ENCODE assay signal across 14 mouse cellular contexts in genomic region chr3:119063214-119063613, GRCm38 (mm10).
DNase-seq lines count a peak whose midpoint lies in the region; ATAC-seq and TF ChIP-seq lines count a peak whose summit lies in the region.
"Had no signal": no experiment of that assay in that cellular context is flagged by ENCODE, and none has a peak within 500 bp of the region (broad histone marks: within the 10 kb centered on the region; RNA-seq: fewer than 3 reads in every experiment).

No protein-coding gene starts in this region.

- H3K27ac ChIP-seq in liver, adult 2 months (replicated peaks; ENCODE audit: insufficient read depth, low read depth, low read length) = no peak overlapping the region
- H3K27ac ChIP-seq in liver, embryonic 12.5 days = no peak overlapping the region
- no peak overlapping the region for H3K27ac ChIP-seq in hindbrain, embryonic 15.5 days (replicated peaks)
- H3K27ac ChIP-seq: embryonic facial prominence, embryonic 13.5 days; gastrocnemius, adult 2 months; limb, embryonic 10.5 days; stomach, embryonic 15.5 days had no signal

- WGBS in liver, adult 2 months = 37% methylated on average over 4 of the region's 4 CpGs
- 54% methylated on average over 4 of the region's 4 CpGs for WGBS in liver, embryonic 12.5 days (ENCODE audit: insufficient replicate concordance)
- 28% methylated on average over 4 of the region's 4 CpGs for WGBS in hindbrain, embryonic 15.5 days

- no peaks in the 10 kb centered on the region for H3K27me3 ChIP-seq in liver, adult 2 months (ENCODE audit: control insufficient read depth, insufficient read depth, low read length)
- H3K27me3 ChIP-seq in liver, embryonic 12.5 days (replicated peaks) = no peaks in the 10 kb centered on the region
- no peaks in the 10 kb centered on the region for H3K27me3 ChIP-seq in hindbrain, embryonic 15.5 days
- H3K27me3 ChIP-seq: embryonic facial prominence, embryonic 13.5 days; heart, embryonic 12.5 days; stomach, embryonic 15.5 days had no signal

- TF ChIP-seq POLR2A in liver, adult 2 months (IDR thresholded peaks at IDR 0.05; ENCODE audit: extremely low read depth, insufficient read depth, low read length) = no peak

- no peaks in the 10 kb centered on the region for H3K4me1 ChIP-seq in liver, adult 2 months (ENCODE audit: control insufficient read depth, insufficient read depth, low read length)
- no peaks in the 10 kb centered on the region for H3K4me1 ChIP-seq in liver, embryonic 12.5 days
- H3K4me1 ChIP-seq in hindbrain, embryonic 15.5 days (replicated peaks) = 0 out of 2 replicates have a peak, but pooled peaks cover 3% of the 10 kb centered on the region
- H3K4me1 ChIP-seq: embryonic facial prominence, embryonic 13.5 days; heart, embryonic 12.5 days; limb, embryonic 10.5 days; stomach, embryonic 15.5 days had no signal

- H3K4me2 ChIP-seq in liver, embryonic 12.5 days = no peak overlapping the region
- no peak overlapping the region for H3K4me2 ChIP-seq in hindbrain, embryonic 15.5 days
- H3K4me2 ChIP-seq: embryonic facial prominence, embryonic 13.5 days; heart, embryonic 12.5 days; stomach, embryonic 15.5 days had no signal

- ATAC-seq in liver, embryonic 12.5 days = no peak
- ATAC-seq in hindbrain, embryonic 15.5 days (ENCODE audit: low FRiP score, low read depth) = 0 out of 2 replicates have a peak, but pooled peaks have one; percentile 42

- no peaks in the 10 kb centered on the region; the same call in 1 of the 2 replicates for H3K79me2 ChIP-seq in liver, adult 2 months (ENCODE audit: control insufficient read depth, insufficient read depth, low read length)

- TF ChIP-seq CTCF in liver, adult 2 months (IDR thresholded peaks at IDR 0.05; ENCODE audit: low read depth, low read length) = no peak

- H3K9ac ChIP-seq in liver, adult 2 months (ENCODE audit: low read depth, low read length) = no peak overlapping the region
- H3K9ac ChIP-seq in liver, embryonic 12.5 days = no peak overlapping the region
- no peak overlapping the region for H3K9ac ChIP-seq in hindbrain, embryonic 15.5 days
- H3K9ac ChIP-seq: embryonic facial prominence, embryonic 13.5 days; heart, embryonic 12.5 days; stomach, embryonic 15.5 days had no signal

- no peak overlapping the region for H3K4me3 ChIP-seq in liver, adult 2 months (ENCODE audit: insufficient read depth, low read depth, low read length)
- H3K4me3 ChIP-seq in liver, embryonic 12.5 days = no peak overlapping the region
- H3K4me3 ChIP-seq in hindbrain, embryonic 15.5 days = no peak overlapping the region
- H3K4me3 ChIP-seq: embryonic facial prominence, embryonic 13.5 days; gastrocnemius, adult 2 months; heart, embryonic 12.5 days; limb, embryonic 10.5 days; stomach, embryonic 15.5 days had no signal

- no peaks in the 10 kb centered on the region for H3K9me3 ChIP-seq in liver, embryonic 12.5 days (replicated peaks)
- H3K9me3 ChIP-seq in hindbrain, embryonic 15.5 days = no peaks in the 10 kb centered on the region
- H3K9me3 ChIP-seq: embryonic facial prominence, embryonic 13.5 days; heart, embryonic 12.5 days; limb, embryonic 10.5 days; stomach, embryonic 15.5 days had no signal

- H3K36me3 ChIP-seq in liver, adult 2 months (ENCODE audit: control insufficient read depth, insufficient read depth, low read length) = peaks cover 19% of the 10 kb centered on the region
- no peaks in the 10 kb centered on the region for H3K36me3 ChIP-seq in liver, embryonic 12.5 days
- no peaks in the 10 kb centered on the region for H3K36me3 ChIP-seq in hindbrain, embryonic 15.5 days
- H3K36me3 ChIP-seq: embryonic facial prominence, embryonic 13.5 days; heart, embryonic 12.5 days; limb, embryonic 10.5 days; stomach, embryonic 15.5 days had no signal

- DNase-seq in liver, adult 2 months (ENCODE audit: extremely low read depth, low read depth, low spot score) = peak; percentile 24
- peak; percentile 56 to 70 for DNase-seq in cerebellum, postnatal 10 days
- DNase-seq in retina, embryonic 14.5 days (ENCODE audit: low spot score) = peak; percentile 64
- DNase-seq in adipocyte (ENCODE audit: low spot score) = no peak
- no peak for DNase-seq in yolk sac, embryonic 10.5 days (ENCODE audit: low spot score)
- DNase-seq: gastrocnemius, adult 2 months; kidney, postnatal 4 days; lung, adult 2 months had no signal

Comparison
In these comparisons a context has a peak if more than half of its experiments do, and no peak if none do; other contexts are left out.
1. DNase-seq: peak in liver, adult 2 months (single experiment), cerebellum, postnatal 10 days (2 of 2) and retina, embryonic 14.5 days (single experiment); none in adipocyte (single experiment) and yolk sac, embryonic 10.5 days (single experiment).